ENCODE assay signal across 8 mouse cellular contexts in genomic region chr1:153035328-153035944, GRCm38 (mm10).
DNase-seq lines count a peak whose midpoint lies in the region; ATAC-seq and TF ChIP-seq lines count a peak whose summit lies in the region.

No protein-coding gene starts in this region.

- intact Hi-C loops in left cerebral cortex, postnatal 36 days (cut with DNase I): loop anchor here (5.0 kb wide), 2 partner anchors 78 to 133 kb away; partner anchors contain the start of gene Smg7

- H3K36me3 ChIP-seq in forebrain, embryonic 12.5 days (replicated peaks): no peaks in the 10 kb centered on the region
- H3K36me3 ChIP-seq in midbrain, postnatal 0 days (ENCODE audit: insufficient read depth, low read length): no peaks in the 10 kb centered on the region

- peak; percentile 84 for TF ChIP-seq CTCF in midbrain, postnatal 0 days (IDR thresholded peaks at IDR 0.05)

- DNase-seq in ovary, postnatal 36 days (ENCODE audit: low spot score): peak; percentile 41
- DNase-seq in ovary, adult 18-20 months (ENCODE audit: low spot score): no peak
- peak; percentile 29 for DNase-seq in c-Kit-positive CD71-positive TER-119-negative erythroid progenitor cells, embryonic 14.5 days (ENCODE audit: low read depth)
- peak; percentile 64 for DNase-seq in induced T-regulatory cell, adult 2 months (ENCODE audit: low read depth)
- DNase-seq in left cerebral cortex, postnatal 36 days (ENCODE audit: low spot score in 2 of 2): peak; percentile 56 to 70
- peak; percentile 85 for DNase-seq in midbrain, postnatal 0 days (ENCODE audit: low spot score)
- peak; percentile 42 to 45 for DNase-seq in thymus, postnatal 36 days

- H3K27me3 ChIP-seq in forebrain, embryonic 12.5 days: 0 out of 2 replicates have a peak, but pooled peaks cover 2% of the 10 kb centered on the region
- H3K27me3 ChIP-seq in midbrain, postnatal 0 days (ENCODE audit: insufficient read depth, low read length): no peaks in the 10 kb centered on the region

- H3K4me2 ChIP-seq in forebrain, embryonic 12.5 days: no peak overlapping the region
- H3K4me2 ChIP-seq in midbrain, postnatal 0 days (ENCODE audit: low read depth, low read length, poor library complexity, severe bottlenecking): peak overlapping the region; percentile 4; the same call in 1 of the 2 replicates

- H3K27ac ChIP-seq in forebrain, embryonic 12.5 days: peak overlapping the region; percentile 88
- peak overlapping the region; percentile 52 for H3K27ac ChIP-seq in midbrain, postnatal 0 days (ENCODE audit: low read depth, low read length)

- WGBS in forebrain, embryonic 12.5 days: 35% methylated on average over 6 of the region's 6 CpGs
- 34% methylated on average over 6 of the region's 6 CpGs for WGBS in midbrain, postnatal 0 days

- no peak overlapping the region for H3K4me3 ChIP-seq in forebrain, embryonic 12.5 days (replicated peaks)
- H3K4me3 ChIP-seq in midbrain, postnatal 0 days (ENCODE audit: low read depth, low read length): no peak overlapping the region

- ATAC-seq in forebrain, embryonic 12.5 days (ENCODE audit: low FRiP score): peak; percentile 40
- peak; percentile 53 for ATAC-seq in midbrain, postnatal 0 days (ENCODE audit: low FRiP score)

- H3K4me1 ChIP-seq in forebrain, embryonic 12.5 days: peaks cover 51% of the 10 kb centered on the region
- peaks cover 11% of the 10 kb centered on the region for H3K4me1 ChIP-seq in midbrain, postnatal 0 days (ENCODE audit: insufficient read depth, low read length)

- no peaks in the 10 kb centered on the region for H3K9me3 ChIP-seq in forebrain, embryonic 12.5 days
- no peaks in the 10 kb centered on the region for H3K9me3 ChIP-seq in midbrain, postnatal 0 days (ENCODE audit: low read length)

- peak overlapping the region; percentile 40; the same call in 1 of the 2 replicates for H3K9ac ChIP-seq in forebrain, embryonic 12.5 days
- H3K9ac ChIP-seq in midbrain, postnatal 0 days (replicated peaks; ENCODE audit: low read length, poor library complexity, severe bottlenecking): peak overlapping the region; percentile 9; the same call in 1 of the 2 replicates
